Mouse (Mus musculus): Measurements from ENCODE around the gene Hoxa13. TPM values are rescaled to one million over a fixed set of nuclear protein-coding genes. Genes with fewer than 3 reads are reported as not detected.

Hoxa13 gene
- polyA plus RNA-seq, 1 experiment from 2014 or later, result 0.26 TPM

- peak overlapping the region; percentile 42 for H3K27ac ChIP-seq (replicated peaks)
- WGBS, result 4% methylated on average over 23 of the region's 23 CpGs
- peak overlapping the region; percentile 43 for H3K4me2 ChIP-seq
- H3K9me3 ChIP-seq (replicated peaks), result no peaks in the 10 kb centered on the region
- no peak for ATAC-seq (ENCODE audit: low FRiP score)
- peak overlapping the region; percentile 12 for H3K4me3 ChIP-seq (replicated peaks)
- no peaks in the 10 kb centered on the region for H3K36me3 ChIP-seq
- peaks cover 84% of the 10 kb centered on the region for H3K27me3 ChIP-seq (replicated peaks)
- H3K9ac ChIP-seq (replicated peaks), result no peak overlapping the region; the same call in 1 of the 2 replicates
- H3K4me1 ChIP-seq, result 0 out of 2 replicates have a peak, but pooled peaks cover 7% of the 10 kb centered on the region
Observed at GRCm38 (mm10) chr6:52247766-52248637, 12.7 kb downstream of the Hoxa13 start.

DNA sequence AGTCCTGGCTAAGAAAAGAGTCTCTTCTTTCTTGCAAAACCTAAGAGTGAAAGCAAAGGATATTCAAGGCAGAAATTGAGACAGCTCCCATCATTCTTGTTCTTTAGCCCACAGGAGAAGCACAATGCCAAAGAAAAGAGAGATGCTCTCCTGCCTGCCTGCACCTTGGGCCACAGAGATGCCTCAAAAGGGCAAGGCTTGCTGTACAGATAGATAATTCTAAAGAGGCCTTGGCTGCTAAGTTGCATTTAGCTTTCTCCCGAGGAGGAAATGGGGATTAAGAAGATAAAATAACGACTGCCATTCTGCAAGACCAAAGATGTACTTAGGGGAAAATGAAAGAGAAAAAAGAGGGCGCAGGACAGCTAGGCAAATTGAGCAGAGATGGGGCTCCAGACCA is 13.8 kb downstream of the Hoxa13 start:
- H3K9me3 ChIP-seq (replicated peaks), result no peaks in the 10 kb centered on the region
- WGBS, result 15% methylated on average over 3 of the region's 3 CpGs
- ATAC-seq (ENCODE audit: low FRiP score), result no peak

DNA sequence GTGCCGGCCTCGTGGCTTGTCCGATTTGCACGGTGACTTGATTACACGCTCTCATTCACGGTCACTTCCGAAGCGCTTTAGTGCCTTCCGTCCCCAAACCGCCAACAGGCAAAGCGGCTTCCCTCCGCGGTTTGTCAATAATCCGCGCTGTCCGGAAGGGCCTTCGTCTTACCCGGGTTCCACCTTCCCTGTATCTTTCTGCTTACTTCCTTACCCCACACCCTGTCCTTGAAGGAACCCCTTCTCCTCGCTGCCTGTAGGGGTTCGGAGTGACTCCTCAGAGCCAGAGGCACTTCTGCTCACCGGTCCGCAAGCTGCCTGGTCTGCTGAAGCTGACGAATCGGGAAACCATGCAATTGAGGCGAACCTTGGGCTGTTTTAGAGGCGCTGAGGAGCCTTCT is 14.3 kb downstream of the Hoxa13 start:
- H3K4me1 ChIP-seq, result 0 out of 2 replicates have a peak, but pooled peaks cover 4% of the 10 kb centered on the region
- no peak for ATAC-seq (ENCODE audit: low FRiP score)
- peak overlapping the region; percentile 76 for H3K27ac ChIP-seq (replicated peaks)
- no peaks in the 10 kb centered on the region for H3K36me3 ChIP-seq
- H3K9ac ChIP-seq (replicated peaks), result peak overlapping the region; percentile 38
- under 1% methylated on average over 26 of the region's 26 CpGs for WGBS
- H3K27me3 ChIP-seq (replicated peaks), result peaks cover 80% of the 10 kb centered on the region
- no peaks in the 10 kb centered on the region for H3K9me3 ChIP-seq (replicated peaks)
- peak overlapping the region; percentile 50 for H3K4me2 ChIP-seq
- peak overlapping the region; percentile 40 for H3K4me3 ChIP-seq (replicated peaks)

More for the DNA sequence above, 13.8 kb downstream of the Hoxa13 start:
- H3K27me3 ChIP-seq (replicated peaks), result peaks cover 82% of the 10 kb centered on the region
- H3K4me2 ChIP-seq, result peak overlapping the region; percentile 50
- H3K27ac ChIP-seq (replicated peaks), result peak overlapping the region; percentile 76
- H3K36me3 ChIP-seq, result no peaks in the 10 kb centered on the region
- no peak overlapping the region for H3K9ac ChIP-seq (replicated peaks)
- H3K4me3 ChIP-seq (replicated peaks), result peak overlapping the region; percentile 40
- H3K4me1 ChIP-seq, result 0 out of 2 replicates have a peak, but pooled peaks cover 4% of the 10 kb centered on the region

GRCm38 (mm10) chr6:52245757-52246142 is 14.9 kb downstream of the Hoxa13 start, which contains the start of gene Hoxa11:
TSS of gene Hoxa11 (minus strand) at chr6:52245810.
- H3K9ac ChIP-seq (replicated peaks), result peak within 1 kb of the TSS; percentile 46
- peak within 1 kb of the TSS; percentile 40 for H3K4me3 ChIP-seq (replicated peaks)

GRCm38 (mm10) chr6:52245040-52245756 is 15.5 kb downstream of the Hoxa13 start:
- H3K9me3 ChIP-seq (replicated peaks), result no peaks in the 10 kb centered on the region
- peak overlapping the region; percentile 50 for H3K4me2 ChIP-seq
- no peaks in the 10 kb centered on the region for H3K36me3 ChIP-seq
- H3K4me1 ChIP-seq, result 0 out of 2 replicates have a peak, but pooled peaks cover 13% of the 10 kb centered on the region
- 1% methylated on average over 71 of the region's 71 CpGs for WGBS
- peak overlapping the region; percentile 46 for H3K9ac ChIP-seq (replicated peaks)
- peaks cover 76% of the 10 kb centered on the region for H3K27me3 ChIP-seq (replicated peaks)
- no peak for ATAC-seq (ENCODE audit: low FRiP score)
- peak overlapping the region; percentile 40 for H3K4me3 ChIP-seq (replicated peaks)
- H3K27ac ChIP-seq (replicated peaks), result peak overlapping the region; percentile 76

More at GRCm38 (mm10) chr6:52245757-52246142, 14.9 kb downstream of the Hoxa13 start, which contains the start of gene Hoxa11:
- H3K9me3 ChIP-seq (replicated peaks), result no peaks in the 10 kb centered on the region
- H3K36me3 ChIP-seq, result no peaks in the 10 kb centered on the region
- peaks cover 80% of the 10 kb centered on the region for H3K27me3 ChIP-seq (replicated peaks)
- H3K4me2 ChIP-seq, result peak within 1 kb of the TSS; percentile 50
- peak within 1 kb of the TSS; percentile 76 for H3K27ac ChIP-seq (replicated peaks)
- 0 out of 2 replicates have a peak, but pooled peaks cover 11% of the 10 kb centered on the region for H3K4me1 ChIP-seq
- no peak for ATAC-seq (ENCODE audit: low FRiP score)
- WGBS, result 1% methylated on average over 20 of the region's 20 CpGs

GRCm38 (mm10) chr6:52244471-52245039 is 16.1 kb downstream of the Hoxa13 start:
- 0 out of 2 replicates have a peak, but pooled peaks cover 13% of the 10 kb centered on the region for H3K4me1 ChIP-seq
- H3K4me3 ChIP-seq (replicated peaks), result peak overlapping the region; percentile 40
- H3K4me2 ChIP-seq, result peak overlapping the region; percentile 50
- no peaks in the 10 kb centered on the region for H3K9me3 ChIP-seq (replicated peaks)
- 2% methylated on average over 23 of the region's 23 CpGs for WGBS
- H3K9ac ChIP-seq (replicated peaks), result peak overlapping the region; percentile 46
- no peaks in the 10 kb centered on the region for H3K36me3 ChIP-seq
- ATAC-seq (ENCODE audit: low FRiP score), result no peak
- H3K27me3 ChIP-seq (replicated peaks), result peaks cover 70% of the 10 kb centered on the region
- H3K27ac ChIP-seq (replicated peaks), result peak overlapping the region; percentile 76

- WGBS, result 9% methylated on average over 12 of the region's 12 CpGs
- peak overlapping the region; percentile 40 for H3K4me3 ChIP-seq (replicated peaks)
- H3K27ac ChIP-seq (replicated peaks), result no peak overlapping the region; the same call in 1 of the 2 replicates
- ATAC-seq (ENCODE audit: low FRiP score), result no peak
- no peak overlapping the region for H3K9ac ChIP-seq (replicated peaks)
- peak overlapping the region; percentile 50 for H3K4me2 ChIP-seq
- no peaks in the 10 kb centered on the region for H3K36me3 ChIP-seq
- no peaks in the 10 kb centered on the region for H3K9me3 ChIP-seq (replicated peaks)
- H3K27me3 ChIP-seq (replicated peaks), result peaks cover 61% of the 10 kb centered on the region
- 0 out of 2 replicates have a peak, but pooled peaks cover 13% of the 10 kb centered on the region for H3K4me1 ChIP-seq
Observed at GRCm38 (mm10) chr6:52243681-52244121, 17.0 kb downstream of the Hoxa13 start.

DNA sequence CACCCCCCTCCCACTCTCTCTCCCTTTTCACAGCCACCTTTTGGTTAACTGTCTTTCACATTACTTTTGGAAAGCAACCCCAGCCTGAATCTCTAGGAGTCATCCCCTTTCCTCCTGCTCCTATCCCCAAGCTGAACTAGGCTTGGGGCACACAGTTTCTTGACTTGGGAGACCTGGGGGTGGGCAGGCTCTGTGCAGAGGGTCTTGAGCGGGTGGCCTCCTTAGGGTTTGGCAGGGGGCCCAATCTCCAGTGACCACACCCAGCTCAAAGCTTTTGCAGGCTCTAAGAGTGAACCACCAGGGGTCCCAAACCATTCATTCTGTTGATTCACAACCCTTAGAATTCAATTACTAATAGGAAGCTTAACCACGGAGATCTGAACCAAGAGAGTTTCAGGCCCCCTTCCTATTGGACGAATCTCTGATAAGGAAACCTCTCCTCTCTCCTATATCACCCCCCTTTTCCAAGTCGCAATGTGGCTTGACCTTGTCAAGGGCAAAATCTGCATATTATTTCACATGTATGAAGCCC is 17.8 kb downstream of the Hoxa13 start:
- Histone ChIP-seq H3K4me1 (0 out of 2 replicates have a peak, but pooled peaks cover 13% of the 10 kb centered on the region), H3K9ac (replicated peaks) (no peak overlapping the region), H3K36me3 (no peaks in the 10 kb centered on the region), H3K4me2 (peak overlapping the region; percentile 50), H3K9me3 (replicated peaks) (no peaks in the 10 kb centered on the region), H3K4me3 (replicated peaks) (peak overlapping the region; percentile 40; the same call in 1 of the 2 replicates), H3K27me3 (replicated peaks) (peaks cover 56% of the 10 kb centered on the region), H3K27ac (replicated peaks) (no peak overlapping the region)
- 11% methylated on average over 4 of the region's 4 CpGs for WGBS
- no peak for ATAC-seq (ENCODE audit: low FRiP score)

DNA sequence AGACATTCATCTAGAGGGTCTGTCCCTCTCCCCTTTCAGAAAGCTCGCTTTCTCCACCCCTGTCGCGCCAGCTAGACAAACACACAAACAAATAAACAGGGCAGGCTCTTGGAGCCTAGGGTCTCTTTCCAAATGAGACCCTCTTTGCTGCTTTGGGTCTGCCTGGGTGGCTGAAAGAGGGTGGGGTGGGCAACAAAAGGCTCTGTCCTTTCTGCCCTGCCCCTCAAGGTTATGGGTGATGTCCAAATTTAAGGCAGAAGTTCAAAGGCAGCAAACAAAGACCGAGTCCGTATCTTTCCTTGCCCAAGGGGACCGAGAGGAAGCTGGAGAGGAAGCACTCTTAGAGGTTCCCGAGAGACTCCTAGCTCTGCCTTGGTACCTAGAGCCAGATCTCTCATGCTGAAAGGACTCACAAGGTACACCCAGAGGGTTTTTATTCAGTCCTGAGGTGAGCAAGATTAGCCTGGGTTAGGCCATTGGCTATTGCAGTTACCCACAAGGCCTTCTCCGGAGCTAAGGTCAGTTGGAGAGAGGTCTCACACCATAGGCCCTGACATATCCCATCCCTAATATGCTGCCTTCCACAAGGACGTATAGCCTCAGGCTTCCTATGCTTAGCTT is 19.6 kb downstream of the Hoxa13 start:
- H3K4me1 ChIP-seq, result peaks cover 23% of the 10 kb centered on the region
- H3K9me3 ChIP-seq (replicated peaks), result no peaks in the 10 kb centered on the region
- H3K9ac ChIP-seq (replicated peaks), result no peak overlapping the region
- 11% methylated on average over 9 of the region's 9 CpGs for WGBS
- H3K36me3 ChIP-seq, result no peaks in the 10 kb centered on the region
- H3K4me3 ChIP-seq (replicated peaks), result peak overlapping the region; percentile 57; the same call in 1 of the 2 replicates
- ATAC-seq (ENCODE audit: low FRiP score), result peak; percentile 14; the same call in 1 of the 2 replicates
- peak overlapping the region; percentile 91 for H3K27ac ChIP-seq (replicated peaks)
- peak overlapping the region; percentile 57 for H3K4me2 ChIP-seq
- peaks cover 59% of the 10 kb centered on the region for H3K27me3 ChIP-seq (replicated peaks)

DNA sequence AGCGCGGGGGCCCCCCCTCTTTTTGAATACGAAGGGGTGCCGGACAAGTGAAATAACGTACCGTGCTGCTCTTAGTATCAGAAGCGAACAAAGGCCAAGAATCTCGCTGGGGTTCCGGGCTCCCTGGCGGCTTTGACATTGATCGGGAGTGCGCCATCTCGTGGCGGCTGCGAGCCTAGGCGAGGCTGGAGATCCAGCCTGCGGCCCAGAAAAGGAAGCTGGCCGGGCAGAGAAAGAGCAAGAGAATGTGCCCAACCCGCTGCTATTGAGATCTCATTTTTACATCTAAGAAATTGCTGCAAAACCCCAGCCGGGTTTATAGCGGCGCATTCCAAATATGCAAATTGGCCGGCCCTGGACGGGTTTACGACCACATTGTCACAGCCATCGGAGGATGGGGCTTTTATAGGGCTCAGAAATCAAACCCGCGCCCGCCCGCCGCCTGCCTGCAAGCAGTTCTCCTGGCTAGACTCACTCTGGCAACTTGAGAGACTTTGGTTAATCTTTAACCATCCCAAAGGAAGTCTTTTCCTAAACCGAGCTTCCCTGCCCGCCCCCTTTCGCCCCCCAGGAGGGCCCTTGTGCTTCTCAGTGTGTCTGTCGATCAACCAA is 20.2 kb downstream of the Hoxa13 start, which contains the start of gene Hoxa10:
TSS of gene Hoxa10 (minus strand) at position 466 of the 612 bp plus-strand sequence.
- peaks cover 53% of the 10 kb centered on the region for H3K27me3 ChIP-seq (replicated peaks)
- peak within 1 kb of the TSS; percentile 65 for H3K9ac ChIP-seq (replicated peaks)
- peak within 1 kb of the TSS; percentile 91 for H3K27ac ChIP-seq (replicated peaks)
- 1% methylated on average over 34 of the region's 35 CpGs for WGBS
- peak; percentile 62 for ATAC-seq (ENCODE audit: low FRiP score)
- no peaks in the 10 kb centered on the region for H3K9me3 ChIP-seq (replicated peaks)
- peaks cover 25% of the 10 kb centered on the region for H3K4me1 ChIP-seq
- H3K4me2 ChIP-seq, result peak within 1 kb of the TSS; percentile 57
- H3K4me3 ChIP-seq (replicated peaks), result peak within 1 kb of the TSS; percentile 57
- H3K36me3 ChIP-seq, result no peaks in the 10 kb centered on the region

All from neural tube, embryonic 15.5 days (tissue).